Mouse (Mus musculus): ENCODE measurements around the gene Zcchc4. TPM values are rescaled to one million over a fixed set of nuclear protein-coding genes. Genes with fewer than 3 reads are reported as not detected.

The Zcchc4 gene
- polyA plus RNA-seq, 1 experiment from 2014 or later: 15.8 TPM

- peaks cover 11% of the 10 kb centered on the region; the same call in 1 of the 2 replicates for H3K4me1 ChIP-seq (ENCODE audit: control insufficient read depth, insufficient read depth, low read length)
- H3K9me3 ChIP-seq (ENCODE audit: control insufficient read depth, low read depth, low read length): no peaks in the 10 kb centered on the region
- 0 out of 2 replicates have a peak overlapping the region, but pooled peaks have one; percentile 90 for H3K4me3 ChIP-seq (ENCODE audit: low read depth, low read length)
- peaks cover 16% of the 10 kb centered on the region for H3K36me3 ChIP-seq (ENCODE audit: control insufficient read depth, insufficient read depth, low read length)
- no peaks in the 10 kb centered on the region for H3K27me3 ChIP-seq (ENCODE audit: control insufficient read depth, insufficient read depth, low read length)
- no peak for ATAC-seq (ENCODE audit: insufficient number of reproducible peaks, insufficient read depth, low FRiP score, low read depth)
- peak overlapping the region; percentile 40 for H3K4me2 ChIP-seq (replicated peaks; ENCODE audit: low read depth, low read length)
- H3K9ac ChIP-seq (replicated peaks; ENCODE audit: low read depth, low read length): peak overlapping the region; percentile 18; the same call in 1 of the 2 replicates
- H3K27ac ChIP-seq (ENCODE audit: low read length): peak overlapping the region; percentile 78
Measured at GRCm38 (mm10) chr5:52833005-52833404, 57.8 kb downstream of the Zcchc4 start.

- peak within 1 kb of the TSS; percentile 81 for H3K9ac ChIP-seq (replicated peaks; ENCODE audit: low read depth, low read length)
- peaks cover 23% of the 10 kb centered on the region for H3K36me3 ChIP-seq (ENCODE audit: control insufficient read depth, insufficient read depth, low read length)
- H3K4me1 ChIP-seq (ENCODE audit: control insufficient read depth, insufficient read depth, low read length): peaks cover 11% of the 10 kb centered on the region; the same call in 1 of the 2 replicates
- H3K9me3 ChIP-seq (ENCODE audit: control insufficient read depth, low read depth, low read length): no peaks in the 10 kb centered on the region
- peak within 1 kb of the TSS; percentile 88 for H3K4me2 ChIP-seq (replicated peaks; ENCODE audit: low read depth, low read length)
- peak; percentile 100 for ATAC-seq (ENCODE audit: insufficient number of reproducible peaks, insufficient read depth, low FRiP score, low read depth)
- H3K27ac ChIP-seq (ENCODE audit: low read length): peak within 1 kb of the TSS; percentile 91
- peak within 1 kb of the TSS; percentile 90 for H3K4me3 ChIP-seq (ENCODE audit: low read depth, low read length)
- WGBS: under 1% methylated on average over 50 of the region's 50 CpGs
- no peaks in the 10 kb centered on the region for H3K27me3 ChIP-seq (ENCODE audit: control insufficient read depth, insufficient read depth, low read length)
Measured at GRCm38 (mm10) chr5:52833761-52834274, 58.6 kb downstream of the Zcchc4 start, which contains the start of gene Anapc4. Gene Anapc4, plus strand, starts transcription at chr5:52834012.

- peak overlapping the region; percentile 91 for H3K27ac ChIP-seq (ENCODE audit: low read length)
- peaks cover 11% of the 10 kb centered on the region; the same call in 1 of the 2 replicates for H3K4me1 ChIP-seq (ENCODE audit: control insufficient read depth, insufficient read depth, low read length)
- ATAC-seq (ENCODE audit: insufficient number of reproducible peaks, insufficient read depth, low FRiP score, low read depth): no peak; the same call in 1 of the 2 replicates
- no peaks in the 10 kb centered on the region for H3K9me3 ChIP-seq (ENCODE audit: control insufficient read depth, low read depth, low read length)
- H3K36me3 ChIP-seq (ENCODE audit: control insufficient read depth, insufficient read depth, low read length): peaks cover 23% of the 10 kb centered on the region
- WGBS: 8% methylated on average over 8 of the region's 8 CpGs
- H3K4me3 ChIP-seq (ENCODE audit: low read depth, low read length): peak overlapping the region; percentile 90
- peak overlapping the region; percentile 88 for H3K4me2 ChIP-seq (replicated peaks; ENCODE audit: low read depth, low read length)
- peak overlapping the region; percentile 81 for H3K9ac ChIP-seq (replicated peaks; ENCODE audit: low read depth, low read length)
- H3K27me3 ChIP-seq (ENCODE audit: control insufficient read depth, insufficient read depth, low read length): no peaks in the 10 kb centered on the region
Measured at GRCm38 (mm10) chr5:52834386-52834785, 59.2 kb downstream of the Zcchc4 start.

DNA sequence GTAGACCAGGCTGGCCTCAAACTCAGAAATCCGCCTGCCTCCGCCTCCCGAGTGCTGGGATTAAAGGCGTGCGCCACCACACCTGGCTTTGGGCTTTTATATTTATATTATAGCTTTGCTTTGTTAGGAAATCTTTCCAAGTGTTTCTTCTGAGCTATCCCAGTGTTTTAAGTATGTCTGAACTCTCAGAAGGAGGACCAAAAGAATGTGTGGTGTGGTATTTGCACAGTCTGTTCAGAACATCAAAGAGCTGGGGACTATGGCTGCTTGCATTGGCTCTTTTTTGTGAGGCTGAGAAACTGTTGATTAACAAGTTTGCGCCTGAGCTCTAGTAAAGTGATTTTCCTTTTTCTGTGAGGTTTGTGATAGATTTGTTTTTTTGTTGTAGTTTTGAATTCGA is 69.1 kb downstream of the Zcchc4 start:
- peaks cover 44% of the 10 kb centered on the region for H3K36me3 ChIP-seq (ENCODE audit: control insufficient read depth, insufficient read depth, low read length)
- no peak for ATAC-seq (ENCODE audit: insufficient number of reproducible peaks, insufficient read depth, low FRiP score, low read depth)

DNA sequence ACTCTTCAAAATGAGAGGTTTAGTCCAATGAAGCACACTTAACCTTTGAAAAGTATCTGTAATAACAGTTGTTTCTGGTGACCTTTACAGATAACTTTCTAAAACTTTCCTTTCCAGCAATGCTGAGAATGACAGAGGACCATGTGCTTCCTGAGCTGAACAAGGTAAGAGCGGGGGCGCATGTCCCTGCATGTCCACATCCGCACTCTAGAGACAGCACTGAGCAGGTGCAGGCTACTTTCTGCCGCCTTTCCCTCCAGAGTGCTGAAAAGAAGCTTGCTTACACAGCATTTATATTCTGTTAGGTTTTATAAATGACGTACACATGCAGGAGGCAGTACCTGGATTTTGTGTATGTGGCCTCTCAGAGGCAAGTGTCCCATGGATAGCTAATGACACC is 80.5 kb downstream of the Zcchc4 start:
- no peak overlapping the region for H3K9ac ChIP-seq (replicated peaks; ENCODE audit: low read depth, low read length)
- no peaks in the 10 kb centered on the region for H3K9me3 ChIP-seq (ENCODE audit: control insufficient read depth, low read depth, low read length)
- no peaks in the 10 kb centered on the region for H3K4me1 ChIP-seq (ENCODE audit: control insufficient read depth, insufficient read depth, low read length)
- H3K36me3 ChIP-seq (ENCODE audit: control insufficient read depth, insufficient read depth, low read length): peaks cover 58% of the 10 kb centered on the region
- H3K27ac ChIP-seq (ENCODE audit: low read length): no peak overlapping the region
- H3K4me2 ChIP-seq (replicated peaks; ENCODE audit: low read depth, low read length): no peak overlapping the region
- WGBS: 84% methylated on average over 5 of the region's 5 CpGs
- H3K27me3 ChIP-seq (ENCODE audit: control insufficient read depth, insufficient read depth, low read length): no peaks in the 10 kb centered on the region
- no peak for ATAC-seq (ENCODE audit: insufficient number of reproducible peaks, insufficient read depth, low FRiP score, low read depth)
- no peak overlapping the region for H3K4me3 ChIP-seq (ENCODE audit: low read depth, low read length)

More for the DNA sequence above, 69.1 kb downstream of the Zcchc4 start:
- 80% methylated on average over 7 of the region's 7 CpGs for WGBS
- no peak overlapping the region for H3K4me3 ChIP-seq (ENCODE audit: low read depth, low read length)
- H3K27ac ChIP-seq (ENCODE audit: low read length): no peak overlapping the region
- H3K4me2 ChIP-seq (replicated peaks; ENCODE audit: low read depth, low read length): no peak overlapping the region
- H3K4me1 ChIP-seq (ENCODE audit: control insufficient read depth, insufficient read depth, low read length): no peaks in the 10 kb centered on the region
- H3K9me3 ChIP-seq (ENCODE audit: control insufficient read depth, low read depth, low read length): no peaks in the 10 kb centered on the region
- H3K27me3 ChIP-seq (ENCODE audit: control insufficient read depth, insufficient read depth, low read length): no peaks in the 10 kb centered on the region
- no peak overlapping the region for H3K9ac ChIP-seq (replicated peaks; ENCODE audit: low read depth, low read length)

GRCm38 (mm10) chr5:52864446-52864845 is 89.2 kb downstream of the Zcchc4 start:
- Histone ChIP-seq H3K36me3 (ENCODE audit: control insufficient read depth, insufficient read depth, low read length) (peaks cover 66% of the 10 kb centered on the region), H3K27ac (ENCODE audit: low read length) (no peak overlapping the region), H3K27me3 (ENCODE audit: control insufficient read depth, insufficient read depth, low read length) (no peaks in the 10 kb centered on the region), H3K9ac (replicated peaks; ENCODE audit: low read depth, low read length) (no peak overlapping the region), H3K9me3 (ENCODE audit: control insufficient read depth, low read depth, low read length) (no peaks in the 10 kb centered on the region), H3K4me3 (ENCODE audit: low read depth, low read length) (no peak overlapping the region), H3K4me2 (replicated peaks; ENCODE audit: low read depth, low read length) (no peak overlapping the region), H3K4me1 (ENCODE audit: control insufficient read depth, insufficient read depth, low read length) (0 out of 2 replicates have a peak, but pooled peaks cover 4% of the 10 kb centered on the region)
- 86% methylated on average over 8 of the region's 8 CpGs for WGBS
- no peak for ATAC-seq (ENCODE audit: insufficient number of reproducible peaks, insufficient read depth, low FRiP score, low read depth)

DNA sequence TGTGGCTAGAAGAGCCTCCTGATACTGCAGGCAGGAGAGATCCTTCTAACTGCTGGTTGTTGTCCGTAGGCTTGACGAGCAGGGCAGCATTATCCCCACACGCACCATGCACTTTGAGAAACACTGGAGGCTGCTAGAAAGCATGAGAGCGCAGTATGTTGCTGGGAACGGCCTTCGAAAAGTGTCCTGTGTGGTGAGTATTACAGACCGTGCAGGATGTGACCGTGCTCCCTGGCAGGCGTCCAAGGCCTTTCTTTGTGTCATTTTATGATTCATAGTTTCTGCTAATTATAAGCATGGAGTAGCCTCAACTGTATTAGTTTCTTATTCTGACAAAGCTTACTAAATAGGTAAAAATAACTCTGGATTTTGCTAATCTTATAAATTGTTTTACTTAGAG is 90.6 kb downstream of the Zcchc4 start:
- Histone ChIP-seq H3K36me3 (ENCODE audit: control insufficient read depth, insufficient read depth, low read length) (peaks cover 62% of the 10 kb centered on the region), H3K4me3 (ENCODE audit: low read depth, low read length) (no peak overlapping the region), H3K4me2 (replicated peaks; ENCODE audit: low read depth, low read length) (no peak overlapping the region), H3K9me3 (ENCODE audit: control insufficient read depth, low read depth, low read length) (no peaks in the 10 kb centered on the region), H3K9ac (replicated peaks; ENCODE audit: low read depth, low read length) (no peak overlapping the region), H3K27ac (ENCODE audit: low read length) (peak overlapping the region; percentile 21; the same call in 1 of the 2 replicates), H3K27me3 (ENCODE audit: control insufficient read depth, insufficient read depth, low read length) (no peaks in the 10 kb centered on the region), H3K4me1 (ENCODE audit: control insufficient read depth, insufficient read depth, low read length) (0 out of 2 replicates have a peak, but pooled peaks cover 4% of the 10 kb centered on the region)
- WGBS: 51% methylated on average over 9 of the region's 9 CpGs
- ATAC-seq (ENCODE audit: insufficient number of reproducible peaks, insufficient read depth, low FRiP score, low read depth): no peak

DNA sequence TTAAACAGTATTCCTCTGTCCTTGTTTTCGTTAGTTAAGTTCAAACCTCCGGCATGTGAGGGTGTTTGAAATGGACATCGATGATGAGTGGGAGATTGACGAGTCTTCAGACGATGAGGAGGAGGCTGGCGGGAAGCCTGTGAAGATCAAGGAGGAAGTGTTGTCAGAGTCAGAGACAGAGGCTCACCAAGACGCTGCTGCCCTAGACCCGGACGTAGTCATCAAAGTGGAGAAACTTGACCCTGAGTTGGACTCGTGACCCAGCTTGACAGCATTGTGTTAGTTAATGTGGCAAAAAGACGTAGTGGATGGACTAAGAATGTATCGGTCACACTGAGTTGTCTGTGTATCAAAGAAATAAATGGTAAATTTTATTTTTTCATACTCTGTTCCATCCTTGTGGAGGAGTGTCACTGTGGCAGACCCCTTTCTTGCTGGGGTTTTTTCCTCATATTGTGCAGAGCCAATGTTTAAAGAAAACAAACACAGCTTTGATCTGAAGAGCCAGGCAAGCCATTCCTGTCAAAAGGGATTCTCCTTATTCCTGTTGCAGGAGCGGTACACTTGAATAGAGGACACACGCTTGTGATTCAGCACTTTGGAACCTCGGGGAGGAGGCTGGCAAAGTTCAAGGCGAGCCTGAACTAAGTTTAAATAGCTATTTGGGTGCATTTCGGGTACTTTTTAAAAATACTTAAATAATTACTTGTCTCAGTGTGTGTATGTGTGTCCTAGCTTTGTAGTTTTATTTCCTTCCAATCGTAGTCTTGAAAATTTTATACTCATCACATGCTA is 91.3 kb downstream of the Zcchc4 start:
- Histone ChIP-seq H3K27ac (ENCODE audit: low read length) (no peak overlapping the region), H3K4me2 (replicated peaks; ENCODE audit: low read depth, low read length) (no peak overlapping the region), H3K4me1 (ENCODE audit: control insufficient read depth, insufficient read depth, low read length) (0 out of 2 replicates have a peak, but pooled peaks cover 4% of the 10 kb centered on the region), H3K9ac (replicated peaks; ENCODE audit: low read depth, low read length) (no peak overlapping the region), H3K4me3 (ENCODE audit: low read depth, low read length) (no peak overlapping the region), H3K9me3 (ENCODE audit: control insufficient read depth, low read depth, low read length) (no peaks in the 10 kb centered on the region), H3K27me3 (ENCODE audit: control insufficient read depth, insufficient read depth, low read length) (no peaks in the 10 kb centered on the region), H3K36me3 (ENCODE audit: control insufficient read depth, insufficient read depth, low read length) (peaks cover 54% of the 10 kb centered on the region)
- ATAC-seq (ENCODE audit: insufficient number of reproducible peaks, insufficient read depth, low FRiP score, low read depth): no peak
- WGBS: 79% methylated on average over 18 of the region's 18 CpGs

Data from stomach, embryonic 14.5 days (tissue).